Mouse (Mus musculus) spleen, adult 2 months (tissue): ENCODE results near the gene Wasf2. TPM values are rescaled to one million over a fixed set of nuclear protein-coding genes. Genes with fewer than 3 reads are reported as not detected.

Experiments
- DNase-seq, 2 experiments: peaks; one replicate each; pipeline versions ENCODE4 v3.0.0 to v3.0.0-alpha.2; 2012 to 2021; ENCODE audit warnings: low spot score in 2 of 2, low read depth in 1 of 2
- H3K27ac ChIP-seq: fragments of 200-500 bp; 2 replicates; pipeline ENCODE4 v1.5.1; 2012; ENCODE audit warnings: low read length, inconsistent platforms; ENCODE audit not compliant: insufficient read depth
- H3K27me3 ChIP-seq: fragments of 200-500 bp; 2 replicates; pipeline ENCODE4 v1.6.1; 2012; ENCODE audit warnings: mild to moderate bottlenecking, moderate library complexity, low read length, inconsistent platforms; ENCODE audit not compliant: control insufficient read depth, insufficient read depth
- H3K36me3 ChIP-seq: fragments of 200-500 bp; 2 replicates; pipeline ENCODE4 v1.6.1; 2012; ENCODE audit warnings: mild to moderate bottlenecking, low read length, inconsistent platforms; ENCODE audit not compliant: control insufficient read depth, insufficient read depth
- H3K4me1 ChIP-seq: fragments of 200-500 bp; 2 replicates; pipeline ENCODE4 v1.6.1; 2011; ENCODE audit warnings: inconsistent platforms; ENCODE audit not compliant: control insufficient read depth, insufficient read depth, insufficient read length
- H3K4me3 ChIP-seq: fragments of 200-500 bp; 2 replicates; pipeline ENCODE4 v1.5.1; 2011; ENCODE audit warnings: mild to moderate bottlenecking, inconsistent platforms; ENCODE audit not compliant: insufficient read depth, insufficient read length; ENCODE audit errors: extremely low read depth
- CTCF ChIP-seq: fragments of 200-500 bp; IDR thresholded peaks from 2 replicates; pipeline ENCODE4 v1.5.1; 2011; ENCODE audit warnings: mild to moderate bottlenecking, inconsistent platforms; ENCODE audit not compliant: insufficient read depth, insufficient read length, insufficient replicate concordance; ENCODE audit errors: extremely low read depth
- POLR2A ChIP-seq: fragments of 200-500 bp; IDR thresholded peaks from 2 replicates; pipeline ENCODE4 v1.6.1; 2011; ENCODE audit warnings: low read depth, low read length, inconsistent platforms
- WGBS: fragments of 180-500 bp; shearing (Covaris S2); methylation state at CpG from one replicate; pipeline ENCODE4 v1.1.7; 2018; 5-methylcytosine and 5-hydroxymethylcytosine counted together
- polyA plus RNA-seq: library from polyadenylated mRNA; depleted of rRNA; stranded (reverse); fragments of >200 nt; gene quantifications from 2 replicates; pipeline ENCODE4 v1.2.3, GENCODE M21; 2012

The Wasf2 gene
- polyA plus RNA-seq, 1 experiment: 76.2 TPM

DNA sequence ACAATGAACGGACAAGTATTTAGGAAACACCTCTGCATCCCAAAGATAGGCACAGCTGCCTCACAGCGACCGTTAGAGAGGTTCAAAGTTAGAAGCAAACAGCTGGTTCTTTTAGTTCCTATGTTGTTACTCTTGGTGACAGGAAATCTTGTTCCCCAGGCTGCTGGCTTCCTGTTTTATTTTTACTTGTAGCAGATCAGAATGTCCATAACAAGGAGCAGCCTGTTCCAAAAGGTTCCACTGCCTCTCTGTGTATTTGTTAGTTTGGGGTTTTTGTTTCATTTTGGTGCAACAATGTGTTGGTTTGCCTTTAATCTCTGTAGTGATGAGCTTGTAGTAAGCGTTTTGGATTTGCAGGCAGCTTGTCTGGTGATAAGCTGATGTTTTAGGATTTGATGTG, 44.1 kb downstream of the Wasf2 start:
- Histone ChIP-seq H3K36me3 (peaks cover 5% of the 10 kb centered on the region), H3K4me3 (no peak overlapping the region), H3K4me1 (peaks cover 42% of the 10 kb centered on the region), H3K27me3 (no peaks in the 10 kb centered on the region), H3K27ac (peak overlapping the region; percentile 89)
- WGBS: under 1% methylated on average over 4 of the region's 4 CpGs
- DNase-seq: no peak
- TF ChIP-seq POLR2A: no peak
- TF ChIP-seq CTCF: no peak

DNA sequence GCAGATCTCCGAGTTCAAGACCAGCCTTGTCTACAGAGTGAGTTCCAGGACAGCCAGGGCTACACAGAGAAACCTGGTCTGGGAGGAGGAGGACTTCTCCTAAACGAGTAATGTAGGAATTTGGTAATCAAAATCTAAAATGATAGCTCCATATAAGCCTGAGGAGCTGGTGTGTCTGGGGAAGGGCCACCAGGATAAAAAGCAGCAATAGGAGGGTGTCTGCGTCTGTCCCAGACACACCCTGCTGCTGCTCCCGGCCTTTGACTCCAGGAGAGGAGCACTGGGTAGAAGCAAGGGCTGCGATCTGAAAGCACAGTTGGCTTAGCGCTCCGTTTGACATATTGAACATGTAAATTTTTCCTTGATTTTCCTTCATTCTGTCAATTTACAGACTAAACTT, 45.0 kb downstream of the Wasf2 start:
- no peak overlapping the region for H3K4me3 ChIP-seq
- DNase-seq: no peak
- H3K36me3 ChIP-seq: peaks cover 7% of the 10 kb centered on the region
- 74% methylated on average over 7 of the region's 7 CpGs for WGBS
- H3K27ac ChIP-seq: peak overlapping the region; percentile 47; the same call in 1 of the 2 replicates
- H3K27me3 ChIP-seq: no peaks in the 10 kb centered on the region
- TF ChIP-seq CTCF (no peak), POLR2A (no peak)
- H3K4me1 ChIP-seq: peaks cover 42% of the 10 kb centered on the region

DNA sequence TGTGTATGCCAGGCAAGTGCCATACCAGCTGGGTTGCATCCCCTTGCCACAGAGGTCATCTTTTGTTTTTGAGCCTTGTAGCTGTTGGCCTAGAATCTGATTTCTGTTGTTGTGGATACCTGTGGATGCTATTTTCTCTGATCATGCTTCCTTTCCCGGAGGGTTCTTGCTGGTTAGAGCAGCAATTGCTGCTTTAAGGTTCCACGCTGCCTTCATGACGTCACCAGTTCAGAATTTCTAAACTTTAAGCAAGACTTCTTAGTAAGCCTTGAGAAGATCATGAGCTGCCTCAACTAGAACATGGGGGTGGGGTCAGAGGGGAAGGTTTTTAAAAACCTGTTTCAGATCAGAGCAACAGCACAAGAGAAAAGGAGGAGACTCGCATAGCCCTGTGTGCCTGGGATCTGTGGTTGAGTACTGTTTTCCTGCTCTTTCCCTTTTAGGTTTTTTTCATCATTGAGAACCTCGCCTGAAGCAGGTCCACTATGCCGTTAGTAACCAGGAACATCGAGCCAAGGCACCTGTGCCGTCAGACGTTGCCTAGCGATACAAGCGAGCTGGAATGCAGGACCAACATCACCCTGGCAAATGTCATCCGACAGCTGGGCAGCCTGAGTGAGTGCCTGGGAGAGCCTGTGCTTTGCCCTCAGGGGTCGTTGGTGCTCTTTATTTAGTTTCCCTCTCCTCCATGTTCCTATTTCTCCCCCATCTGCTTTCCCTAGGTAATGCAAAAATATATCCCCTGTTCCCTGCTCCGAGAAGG, 45.9 kb downstream of the Wasf2 start:
- H3K4me3 ChIP-seq: no peak overlapping the region
- peaks cover 39% of the 10 kb centered on the region for H3K4me1 ChIP-seq
- peaks cover 9% of the 10 kb centered on the region for H3K36me3 ChIP-seq
- no peaks in the 10 kb centered on the region for H3K27me3 ChIP-seq
- H3K27ac ChIP-seq: peak overlapping the region; percentile 30
- DNase-seq: no peak
- TF ChIP-seq POLR2A: no peak
- no peak for TF ChIP-seq CTCF
- WGBS: 53% methylated on average over 14 of the region's 14 CpGs

DNA sequence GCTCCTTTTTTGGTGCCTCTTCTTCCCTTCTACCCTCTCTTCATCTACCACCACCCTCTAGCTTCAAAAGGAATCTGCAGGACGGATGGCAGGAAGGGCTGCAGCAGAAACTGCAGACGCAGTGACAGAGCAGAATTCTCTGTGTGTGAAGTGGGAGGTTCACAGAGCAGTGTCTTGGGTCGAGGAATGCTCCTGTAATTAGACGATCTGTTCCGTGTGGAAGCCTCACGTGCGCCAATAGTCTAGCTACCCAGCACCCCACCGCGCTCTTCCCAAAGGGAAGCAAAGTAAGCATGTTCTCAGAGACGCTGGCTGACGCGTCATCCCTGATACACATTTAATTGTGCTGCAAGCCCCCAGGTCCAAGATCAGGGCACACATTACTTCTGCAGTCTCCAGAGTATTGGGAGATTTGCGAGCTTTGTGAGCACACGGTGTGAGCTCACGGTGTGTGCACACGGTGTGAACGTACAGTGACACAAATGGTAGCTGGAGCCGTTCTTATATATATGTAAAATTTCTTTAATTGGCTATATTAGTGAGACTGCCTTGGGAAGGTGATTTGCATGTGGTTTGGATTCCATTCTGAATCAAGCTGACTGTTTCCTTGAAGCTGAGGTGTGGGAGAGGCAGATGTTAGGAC, 46.6 kb downstream of the Wasf2 start:
- Histone ChIP-seq H3K27me3 (no peaks in the 10 kb centered on the region), H3K36me3 (peaks cover 9% of the 10 kb centered on the region), H3K4me3 (no peak overlapping the region), H3K27ac (peak overlapping the region; percentile 45; the same call in 1 of the 2 replicates), H3K4me1 (peaks cover 32% of the 10 kb centered on the region)
- no peak for DNase-seq
- 61% methylated on average over 18 of the region's 18 CpGs for WGBS
- TF ChIP-seq CTCF (no peak), POLR2A (no peak)

DNA sequence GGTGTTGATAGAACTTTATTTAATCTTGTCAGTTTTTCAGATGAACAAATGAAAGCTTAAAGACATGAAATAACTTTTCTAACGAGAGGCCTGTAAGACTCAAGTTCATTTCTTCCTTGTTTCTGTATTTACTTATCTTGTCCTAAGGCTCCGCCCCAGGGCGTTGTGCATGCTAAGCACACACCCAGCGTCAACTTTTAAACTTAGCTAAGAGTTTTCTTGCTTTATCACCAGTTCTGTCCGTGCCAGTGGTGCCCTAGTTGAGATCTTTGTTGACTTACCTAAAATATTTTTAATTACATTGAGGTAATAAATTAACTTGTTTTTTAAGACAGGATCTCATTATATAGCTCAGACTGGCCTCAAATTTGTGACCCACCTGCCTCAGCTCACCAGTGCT, 48.0 kb downstream of the Wasf2 start:
- DNase-seq: no peak
- Histone ChIP-seq H3K4me3 (no peak overlapping the region), H3K27ac (peak overlapping the region; percentile 43; the same call in 1 of the 2 replicates), H3K27me3 (no peaks in the 10 kb centered on the region), H3K36me3 (peaks cover 9% of the 10 kb centered on the region), H3K4me1 (peaks cover 24% of the 10 kb centered on the region)
- WGBS: 67% methylated on average over 5 of the region's 5 CpGs
- TF ChIP-seq POLR2A: no peak
- no peak for TF ChIP-seq CTCF

DNA sequence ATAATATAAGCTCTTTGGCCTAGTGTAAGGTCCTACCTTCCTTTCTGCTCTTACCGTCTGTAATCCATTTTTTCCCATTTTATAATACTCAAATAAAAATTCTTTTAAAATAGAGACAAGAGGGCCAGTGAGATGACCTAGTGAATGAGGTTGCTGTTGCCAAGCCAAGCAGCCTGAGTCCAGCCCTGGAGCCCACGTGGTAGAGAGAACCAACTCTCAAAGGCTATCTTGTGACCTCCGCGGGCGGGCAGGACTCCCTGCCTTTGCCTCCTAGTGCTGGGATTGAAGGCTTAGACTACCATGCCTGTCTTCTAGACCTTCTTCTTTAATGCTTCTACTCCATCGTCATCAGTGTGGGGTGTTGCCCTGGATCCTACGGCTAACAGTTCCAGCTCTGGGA, 49.0 kb downstream of the Wasf2 start:
- Histone ChIP-seq H3K27me3 (no peaks in the 10 kb centered on the region), H3K4me3 (no peak overlapping the region), H3K4me1 (peaks cover 16% of the 10 kb centered on the region), H3K27ac (no peak overlapping the region), H3K36me3 (peaks cover 11% of the 10 kb centered on the region)
- TF ChIP-seq POLR2A: no peak
- DNase-seq: no peak
- WGBS: 93% methylated on average over 7 of the region's 7 CpGs

DNA sequence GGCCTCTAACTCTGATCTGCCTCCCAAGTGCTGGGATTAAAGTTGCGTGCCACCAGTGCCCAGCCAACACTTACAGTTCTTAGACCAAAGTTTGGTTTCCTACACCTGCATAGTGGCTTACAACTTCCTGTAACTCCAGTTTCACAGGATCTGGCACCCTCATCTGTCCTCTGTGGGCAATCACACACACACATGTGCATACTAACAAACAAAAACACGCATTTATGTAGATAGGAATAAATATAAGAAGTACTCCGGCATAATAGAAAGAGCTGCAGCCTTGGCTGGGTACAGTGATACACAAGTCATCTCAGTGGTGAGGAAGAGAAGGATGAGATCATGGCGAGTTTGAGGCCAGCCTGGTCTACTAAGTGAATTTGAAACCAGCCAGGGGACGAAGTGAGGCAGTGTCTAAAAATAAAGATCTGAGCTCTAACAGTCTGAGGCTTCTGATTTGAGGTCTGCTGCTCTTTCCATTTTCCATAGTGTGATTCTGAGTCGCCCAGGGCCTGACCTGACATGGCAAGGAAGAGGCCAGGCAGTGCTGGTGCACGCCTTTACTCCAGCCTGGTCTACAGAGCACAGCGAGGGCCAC, 52.2 kb downstream of the Wasf2 start:
- Histone ChIP-seq H3K4me3 (no peak overlapping the region), H3K27me3 (no peaks in the 10 kb centered on the region), H3K36me3 (peaks cover 26% of the 10 kb centered on the region), H3K27ac (no peak overlapping the region; the same call in 1 of the 2 replicates), H3K4me1 (peaks cover 7% of the 10 kb centered on the region; the same call in 1 of the 2 replicates)
- peak; percentile 2; the same call in 1 of the 2 replicates for TF ChIP-seq CTCF
- no peak for TF ChIP-seq POLR2A
- DNase-seq: no peak
- 67% methylated on average over 8 of the region's 8 CpGs for WGBS
